Mouse (Mus musculus) ES-CJ7 (cell line): ENCODE measurements at regions not wholly inside any gene's neighbourhood (a gene's known extent, or its start where the extent isn't known, plus 50 kb on each side); places are given as distances from the start of the nearest gene placed in this dataset.
"Not testable (repeated sequence)": the region's sequence is repeated elsewhere in the genome, so short reads cannot be mapped to it uniquely, and the experiment has no call there.

Experiments used
- DNase-seq: peaks from one replicate; pipeline ENCODE4 v3.0.0; 2011; ENCODE audit warnings: low read depth, low spot score

DNA sequence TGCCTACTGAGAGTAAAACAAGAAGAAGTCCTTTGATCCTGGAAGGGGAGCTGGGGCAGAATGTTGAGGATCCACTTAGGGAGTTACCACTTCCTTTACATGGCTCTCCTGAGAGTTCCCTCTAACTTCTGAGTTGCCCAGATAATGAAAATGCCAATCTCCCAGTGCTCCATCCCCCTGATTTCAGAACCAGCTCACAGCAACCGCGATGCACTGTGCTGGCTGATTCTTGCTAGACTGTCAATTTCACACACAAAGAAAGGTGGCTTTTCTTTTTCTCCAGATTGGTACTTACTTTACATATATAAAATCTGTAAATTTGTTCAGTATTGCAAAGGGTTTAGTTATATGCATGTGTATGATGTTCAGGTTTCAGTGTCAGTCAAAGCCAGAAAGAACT is 1248.1 kb upstream of the Adam24 start:
- DNase-seq, result no peak

- no peak for DNase-seq
Measured at GRCm38 (mm10) chr8:39427402-39427801, 1247.5 kb upstream of the Adam24 start.

GRCm38 (mm10) chr8:39440550-39441333 is 1234.1 kb upstream of the Adam24 start:
- no peak for DNase-seq

DNA sequence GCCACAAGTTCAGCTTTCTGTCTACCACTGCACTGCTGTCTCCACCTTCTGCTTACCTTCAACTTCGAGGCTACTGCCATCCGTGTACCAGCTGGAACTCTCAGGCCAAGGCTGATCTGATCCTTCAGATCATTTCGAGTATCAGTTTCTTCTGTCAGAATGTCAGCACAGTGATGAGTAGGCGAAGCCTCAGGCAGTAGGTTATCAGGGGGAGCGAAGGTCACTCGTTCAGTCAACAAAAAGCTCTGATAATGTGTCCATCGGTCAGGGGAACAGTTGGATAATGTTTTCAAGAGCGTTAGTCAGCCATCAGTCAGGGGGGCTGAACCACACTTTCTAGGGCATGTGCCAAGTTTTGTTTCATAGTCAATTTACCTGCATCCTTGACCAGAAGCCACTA is 1183.7 kb upstream of the Adam24 start:
- DNase-seq, result not testable (repeated sequence)

GRCm38 (mm10) chr8:39500419-39500818 is 1174.5 kb upstream of the Adam24 start:
- DNase-seq, result peak; percentile 33

DNA sequence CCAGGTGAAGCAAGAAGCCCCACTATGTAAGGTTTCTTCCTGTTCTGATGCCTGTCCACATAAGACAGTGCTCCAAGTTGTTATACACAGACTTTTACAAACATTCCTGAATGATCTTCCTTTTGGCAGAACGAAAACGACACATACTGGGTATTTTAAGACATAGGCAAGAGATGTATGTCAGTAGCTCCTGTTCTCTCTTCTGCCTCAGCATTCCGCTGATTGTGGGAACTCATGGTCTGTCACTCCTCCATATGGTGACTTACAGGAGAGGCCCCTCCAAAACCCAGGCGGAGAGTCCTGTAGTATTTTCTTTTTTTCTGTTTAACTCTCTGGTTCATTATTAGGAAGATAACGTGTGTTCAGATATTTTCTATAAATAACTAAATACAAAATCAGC is 1170.6 kb upstream of the Adam24 start:
- no peak for DNase-seq

DNA sequence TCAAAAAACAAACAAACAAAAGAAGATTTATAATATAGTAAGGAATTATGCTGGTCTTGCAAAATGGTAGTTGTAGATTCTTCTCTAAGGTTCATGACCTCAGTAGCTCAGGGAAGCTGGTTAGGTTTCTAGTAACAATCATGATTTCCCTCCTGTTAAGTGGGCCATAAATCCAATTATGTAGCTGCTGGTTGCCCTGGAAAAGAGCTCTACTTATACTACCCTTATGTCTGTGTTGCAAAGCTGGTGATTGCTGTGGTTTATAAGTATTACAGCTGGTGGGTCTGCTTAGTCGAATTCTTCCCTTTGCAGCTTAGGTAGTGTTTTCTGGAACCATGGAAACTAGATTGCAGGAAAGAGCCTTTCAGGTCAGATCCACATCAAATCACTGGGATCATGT is 1161.9 kb upstream of the Adam24 start:
- DNase-seq, result no peak
